Mouse (Mus musculus): ENCODE measurements around the gene Prkca. TPM values are rescaled to one million over a fixed set of nuclear protein-coding genes. Genes with fewer than 3 reads are reported as not detected.

The Prkca gene
- polyA plus RNA-seq, 1 experiment from 2014 or later, result 7.2 TPM

GRCm38 (mm10) chr11:108308253-108308652 is 35.5 kb downstream of the Prkca start:
- no peak for ATAC-seq (replicated peaks)
- no peak overlapping the region for H3K27ac ChIP-seq
- H3K9ac ChIP-seq, result no peak overlapping the region
- H3K36me3 ChIP-seq (replicated peaks), result no peaks in the 10 kb centered on the region
- no peaks in the 10 kb centered on the region for H3K4me1 ChIP-seq
- no peaks in the 10 kb centered on the region for H3K9me3 ChIP-seq
- no peaks in the 10 kb centered on the region for H3K27me3 ChIP-seq (replicated peaks)
- H3K4me2 ChIP-seq, result no peak overlapping the region
- H3K4me3 ChIP-seq, result no peak overlapping the region
- WGBS, result 94% methylated on average over 5 of the region's 5 CpGs

- WGBS, result 89% methylated on average over 7 of the region's 7 CpGs
- Histone ChIP-seq H3K36me3 (replicated peaks) (no peaks in the 10 kb centered on the region), H3K4me2 (no peak overlapping the region), H3K4me1 (no peaks in the 10 kb centered on the region), H3K9me3 (no peaks in the 10 kb centered on the region), H3K4me3 (no peak overlapping the region), H3K9ac (no peak overlapping the region), H3K27ac (no peak overlapping the region), H3K27me3 (replicated peaks) (no peaks in the 10 kb centered on the region)
- ATAC-seq (replicated peaks), result no peak
These were observed 36.5 kb downstream of the Prkca start for GRCm38 (mm10) chr11:108307258-108307657.

DNA sequence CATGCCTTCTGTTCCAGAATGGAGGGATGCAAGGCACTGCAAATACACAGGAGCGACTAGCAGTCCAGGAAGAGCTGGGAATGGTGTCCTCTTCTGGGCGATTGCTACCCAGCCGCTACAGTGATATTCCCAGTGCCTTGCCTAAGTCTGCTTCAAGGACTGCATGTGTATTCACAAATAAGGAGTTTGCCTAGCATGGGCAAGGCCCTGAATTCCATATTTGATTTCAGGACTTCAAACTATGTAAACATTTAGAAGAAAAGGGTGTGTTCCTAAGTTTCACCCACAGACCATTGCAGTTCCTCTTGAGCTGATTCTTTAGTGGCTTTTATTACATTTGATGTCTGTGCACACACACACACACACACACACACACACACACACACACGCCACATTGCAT is 39.9 kb downstream of the Prkca start:
- H3K4me1 ChIP-seq, result 0 out of 2 replicates have a peak, but pooled peaks cover 7% of the 10 kb centered on the region
- WGBS, result 96% methylated on average over 4 of the region's 4 CpGs
- H3K27me3 ChIP-seq (replicated peaks), result no peaks in the 10 kb centered on the region
- H3K9ac ChIP-seq, result no peak overlapping the region
- H3K27ac ChIP-seq, result no peak overlapping the region
- H3K4me2 ChIP-seq, result no peak overlapping the region
- no peak for ATAC-seq (replicated peaks)
- no peaks in the 10 kb centered on the region for H3K36me3 ChIP-seq (replicated peaks)
- H3K4me3 ChIP-seq, result no peak overlapping the region
- H3K9me3 ChIP-seq, result no peaks in the 10 kb centered on the region

- H3K36me3 ChIP-seq (replicated peaks), result no peaks in the 10 kb centered on the region
These were observed 41.8 kb downstream of the Prkca start for GRCm38 (mm10) chr11:108301796-108302490.

DNA sequence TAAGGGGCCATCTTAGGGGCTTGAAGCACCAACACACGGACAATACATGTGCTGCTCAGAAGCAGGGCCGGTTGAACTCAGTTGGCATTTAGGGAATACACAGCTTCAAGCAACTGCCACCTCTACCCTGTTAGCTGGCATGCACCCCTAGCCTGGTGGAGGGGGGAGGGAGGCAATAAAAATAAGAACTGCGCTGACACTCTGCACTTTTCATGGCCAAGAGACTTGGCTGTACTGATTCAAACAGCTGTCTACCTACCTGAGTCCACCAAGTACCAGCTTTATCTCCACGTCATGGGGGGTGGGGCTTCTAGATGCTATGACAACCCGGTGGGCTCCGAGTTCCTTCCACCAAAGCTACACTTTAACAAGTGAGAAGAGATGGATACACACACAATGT is 42.7 kb downstream of the Prkca start:
- no peaks in the 10 kb centered on the region for H3K36me3 ChIP-seq (replicated peaks)
- H3K9me3 ChIP-seq, result no peaks in the 10 kb centered on the region
- no peak overlapping the region for H3K9ac ChIP-seq
- WGBS, result 77% methylated on average over 6 of the region's 6 CpGs
- ATAC-seq (replicated peaks), result no peak
- no peak overlapping the region for H3K27ac ChIP-seq
- H3K4me3 ChIP-seq, result no peak overlapping the region
- H3K4me2 ChIP-seq, result no peak overlapping the region
- peaks cover 24% of the 10 kb centered on the region for H3K4me1 ChIP-seq
- no peaks in the 10 kb centered on the region for H3K27me3 ChIP-seq (replicated peaks)

More at GRCm38 (mm10) chr11:108301796-108302490, 41.8 kb downstream of the Prkca start:
- peaks cover 24% of the 10 kb centered on the region for H3K4me1 ChIP-seq
- no peak overlapping the region for H3K9ac ChIP-seq
- no peaks in the 10 kb centered on the region for H3K9me3 ChIP-seq
- no peak overlapping the region for H3K4me3 ChIP-seq
- H3K4me2 ChIP-seq, result no peak overlapping the region
- H3K27ac ChIP-seq, result no peak overlapping the region
- ATAC-seq (replicated peaks), result no peak
- 84% methylated on average over 10 of the region's 10 CpGs for WGBS
- no peaks in the 10 kb centered on the region for H3K27me3 ChIP-seq (replicated peaks)

- H3K9ac ChIP-seq, result no peak overlapping the region
- H3K4me1 ChIP-seq, result peaks cover 24% of the 10 kb centered on the region
- WGBS, result 89% methylated on average over 1 of the region's 1 CpGs
- H3K27ac ChIP-seq, result no peak overlapping the region
- H3K36me3 ChIP-seq (replicated peaks), result no peaks in the 10 kb centered on the region
- H3K9me3 ChIP-seq, result no peaks in the 10 kb centered on the region
- no peaks in the 10 kb centered on the region for H3K27me3 ChIP-seq (replicated peaks)
- H3K4me2 ChIP-seq, result no peak overlapping the region
- H3K4me3 ChIP-seq, result no peak overlapping the region
- no peak for ATAC-seq (replicated peaks)
These were observed 43.3 kb downstream of the Prkca start for GRCm38 (mm10) chr11:108300443-108300842.

- Histone ChIP-seq H3K27me3 (replicated peaks) (no peaks in the 10 kb centered on the region), H3K36me3 (replicated peaks) (no peaks in the 10 kb centered on the region), H3K4me3 (no peak overlapping the region), H3K4me1 (peaks cover 24% of the 10 kb centered on the region), H3K9me3 (no peaks in the 10 kb centered on the region), H3K27ac (no peak overlapping the region), H3K9ac (no peak overlapping the region), H3K4me2 (no peak overlapping the region)
- 81% methylated on average over 10 of the region's 10 CpGs for WGBS
- no peak for ATAC-seq (replicated peaks)
These were observed 43.8 kb downstream of the Prkca start for GRCm38 (mm10) chr11:108299913-108300312.

DNA sequence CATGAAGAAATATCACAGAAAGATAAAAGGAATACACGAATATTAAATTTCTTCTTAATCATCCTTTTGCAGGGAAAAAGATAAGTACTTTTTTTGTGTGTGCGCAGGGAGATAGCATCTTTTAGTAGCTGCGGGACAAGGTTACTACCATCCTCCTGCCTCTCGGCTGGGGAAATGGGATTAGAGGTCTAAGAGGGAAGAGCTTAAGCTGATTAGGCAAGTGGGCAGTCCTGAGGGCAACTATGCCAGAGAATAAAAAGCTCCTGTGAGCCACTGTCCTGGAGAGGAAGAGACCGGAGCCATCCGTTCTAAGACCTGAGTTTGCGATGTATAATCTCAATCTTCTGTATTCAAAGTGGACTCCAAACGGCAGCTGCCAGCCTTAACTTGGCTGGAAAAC is 45.8 kb downstream of the Prkca start:
- Histone ChIP-seq H3K9me3 (no peaks in the 10 kb centered on the region), H3K4me2 (no peak overlapping the region), H3K27ac (no peak overlapping the region), H3K27me3 (replicated peaks) (no peaks in the 10 kb centered on the region), H3K9ac (no peak overlapping the region), H3K36me3 (replicated peaks) (no peaks in the 10 kb centered on the region), H3K4me1 (peaks cover 24% of the 10 kb centered on the region), H3K4me3 (no peak overlapping the region)
- no peak for ATAC-seq (replicated peaks)
- 25% methylated on average over 8 of the region's 8 CpGs for WGBS

- Histone ChIP-seq H3K36me3 (replicated peaks) (no peaks in the 10 kb centered on the region), H3K27me3 (replicated peaks) (no peaks in the 10 kb centered on the region), H3K4me2 (no peak overlapping the region), H3K4me1 (peaks cover 24% of the 10 kb centered on the region), H3K4me3 (no peak overlapping the region), H3K27ac (no peak overlapping the region), H3K9ac (no peak overlapping the region), H3K9me3 (no peaks in the 10 kb centered on the region)
- ATAC-seq (replicated peaks), result no peak
These were observed 48.4 kb downstream of the Prkca start for GRCm38 (mm10) chr11:108295373-108295772.

DNA sequence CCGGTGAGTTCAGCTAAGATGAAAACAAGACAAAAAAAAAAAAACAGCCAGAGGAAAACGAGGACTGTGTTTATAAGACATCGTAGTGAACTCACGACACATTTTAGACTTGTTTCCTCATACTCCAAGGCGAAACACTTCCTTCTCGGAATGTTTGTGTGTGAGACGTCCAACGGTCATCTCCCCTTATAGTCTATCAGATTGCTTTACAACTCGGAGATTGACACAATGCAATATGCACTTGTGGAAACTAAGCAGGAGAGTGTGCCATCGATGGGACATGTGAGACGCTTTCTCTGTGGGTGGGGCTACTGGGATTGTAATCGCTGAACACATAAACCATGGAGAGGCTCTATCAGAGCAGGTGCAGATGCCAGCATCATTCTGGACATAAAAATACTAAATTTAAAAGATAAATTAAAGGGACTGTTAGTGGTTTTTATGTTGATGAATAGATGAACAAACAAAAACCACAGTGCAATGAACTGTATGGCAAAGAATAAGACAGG is 49.4 kb downstream of the Prkca start:
- no peak overlapping the region for H3K4me3 ChIP-seq
- H3K27ac ChIP-seq, result no peak overlapping the region
- 93% methylated on average over 12 of the region's 12 CpGs for WGBS
- H3K9ac ChIP-seq, result no peak overlapping the region
- no peak for ATAC-seq (replicated peaks)
- peaks cover 18% of the 10 kb centered on the region for H3K4me1 ChIP-seq
- H3K4me2 ChIP-seq, result no peak overlapping the region
- H3K27me3 ChIP-seq (replicated peaks), result no peaks in the 10 kb centered on the region
- no peaks in the 10 kb centered on the region for H3K9me3 ChIP-seq
- no peaks in the 10 kb centered on the region for H3K36me3 ChIP-seq (replicated peaks)

GRCm38 (mm10) chr11:108293843-108294242 is 49.9 kb downstream of the Prkca start:
- 62% methylated on average over 3 of the region's 3 CpGs for WGBS
- Histone ChIP-seq H3K4me1 (peaks cover 17% of the 10 kb centered on the region), H3K4me2 (no peak overlapping the region), H3K27me3 (replicated peaks) (no peaks in the 10 kb centered on the region), H3K4me3 (no peak overlapping the region), H3K27ac (no peak overlapping the region), H3K9ac (no peak overlapping the region), H3K36me3 (replicated peaks) (no peaks in the 10 kb centered on the region), H3K9me3 (no peaks in the 10 kb centered on the region)
- no peak for ATAC-seq (replicated peaks)

DNA sequence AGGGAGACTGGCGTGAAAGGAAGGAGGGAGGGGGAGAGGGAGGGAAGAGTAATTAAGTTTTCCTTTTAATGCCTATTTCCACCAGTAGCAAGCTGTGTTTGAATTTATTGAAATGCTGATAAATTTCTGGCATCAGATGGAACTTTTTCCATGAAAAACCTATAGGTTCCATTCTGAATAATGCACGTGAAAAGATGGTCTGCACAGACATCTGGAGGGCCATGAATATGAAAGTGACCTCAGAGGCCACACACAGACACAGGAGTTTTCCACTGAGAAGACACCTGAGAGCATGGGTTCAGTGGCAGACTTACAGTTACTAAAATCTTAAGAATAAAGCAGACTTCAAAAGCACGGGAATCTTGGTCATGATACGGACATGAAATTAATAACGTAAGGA is 54.5 kb downstream of the Prkca start:
- H3K4me1 ChIP-seq, result peaks cover 21% of the 10 kb centered on the region
- ATAC-seq (replicated peaks), result no peak
- WGBS, result 86% methylated on average over 5 of the region's 5 CpGs
- no peaks in the 10 kb centered on the region for H3K9me3 ChIP-seq
- no peak overlapping the region for H3K4me3 ChIP-seq
- no peak overlapping the region for H3K9ac ChIP-seq
- no peaks in the 10 kb centered on the region for H3K27me3 ChIP-seq (replicated peaks)
- H3K36me3 ChIP-seq (replicated peaks), result no peaks in the 10 kb centered on the region
- H3K4me2 ChIP-seq, result no peak overlapping the region
- H3K27ac ChIP-seq, result no peak overlapping the region

DNA sequence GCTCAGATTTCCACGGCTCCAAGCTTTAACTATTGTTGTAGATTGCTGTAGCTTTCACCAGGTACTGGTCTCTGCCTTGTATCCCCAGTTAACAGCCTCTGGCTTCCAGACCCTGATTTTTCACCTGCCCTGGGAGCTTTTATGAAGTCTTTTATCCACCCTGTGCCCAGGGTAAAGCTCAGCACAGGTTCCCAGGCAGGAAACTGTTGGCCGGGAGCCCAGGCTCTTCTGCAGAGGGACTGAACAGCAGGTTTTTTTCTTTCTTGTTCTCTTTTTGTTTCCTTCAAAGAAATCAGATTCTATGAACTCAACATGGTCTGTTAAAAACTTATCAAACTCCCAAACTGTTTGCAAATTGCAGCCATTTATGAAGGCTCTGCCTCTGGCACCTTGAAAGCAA is 56.4 kb downstream of the Prkca start:
- WGBS, result 40% methylated on average over 2 of the region's 2 CpGs
- H3K36me3 ChIP-seq (replicated peaks), result no peaks in the 10 kb centered on the region
- no peak overlapping the region for H3K4me3 ChIP-seq
- peaks cover 21% of the 10 kb centered on the region for H3K4me1 ChIP-seq
- no peak overlapping the region for H3K27ac ChIP-seq
- no peaks in the 10 kb centered on the region for H3K9me3 ChIP-seq
- no peak overlapping the region for H3K9ac ChIP-seq
- ATAC-seq (replicated peaks), result no peak
- H3K27me3 ChIP-seq (replicated peaks), result no peaks in the 10 kb centered on the region
- no peak overlapping the region for H3K4me2 ChIP-seq
